Mouse (Mus musculus) MEL (cell line): ENCODE measurements around the gene Plcb1. TPM values are rescaled to one million over a fixed set of nuclear protein-coding genes. Genes with fewer than 3 reads are reported as not detected.

Experiments
- DNase-seq: peaks from one replicate; pipeline ENCODE4 v3.0.0; 2011; ENCODE audit warnings: low read depth, low spot score
- H3K27ac ChIP-seq: 2 replicates; pipeline ENCODE4 v1.5.1; 2012; ENCODE audit warnings: low read depth, mild to moderate bottlenecking, control low read depth, low read length, moderate library complexity; ENCODE audit not compliant: control insufficient read depth
- H3K27me3 ChIP-seq, 2 experiments: fragments of 150-350 bp in 1 of 2; sonication (generic) in 1 of 2; 2 replicates each; pipeline ENCODE4 v1.6.1; 2012; ENCODE audit warnings: low read length in 2 of 2, mild to moderate bottlenecking in 2 of 2, improper control_type of control experiment in 1 of 2, moderate library complexity in 1 of 2; ENCODE audit not compliant: insufficient read depth in 2 of 2, control insufficient read depth in 1 of 2
- H3K36me3 ChIP-seq, 2 experiments: 2 replicates each; pipeline ENCODE4 v1.6.1; 2012 to 2014; ENCODE audit warnings: low read length in 2 of 2, improper control_type of control experiment in 1 of 2, inconsistent platforms in 1 of 2, mild to moderate bottlenecking in 1 of 2; ENCODE audit not compliant: insufficient read depth in 2 of 2, control insufficient read depth in 1 of 2
- H3K4me1 ChIP-seq, 2 experiments: fragments of 150-350 bp in 1 of 2; sonication (generic) in 1 of 2; 2 replicates each; pipeline ENCODE4 v1.6.1; 2012; ENCODE audit warnings: low read length in 2 of 2, improper control_type of control experiment in 1 of 2, mild to moderate bottlenecking in 1 of 2; ENCODE audit not compliant: insufficient read depth in 2 of 2, control insufficient read depth in 1 of 2
- H3K4me3 ChIP-seq, 2 experiments: fragments of 150-350 bp in 1 of 2; sonication (generic) in 1 of 2; 2 replicates each; pipeline ENCODE4 v1.5.1; 2012; ENCODE audit warnings: low read depth in 2 of 2, low read length in 2 of 2, mild to moderate bottlenecking in 2 of 2, moderate library complexity in 2 of 2, control low read depth in 1 of 2, improper control_type of control experiment in 1 of 2; ENCODE audit not compliant: control insufficient read depth in 1 of 2, insufficient read depth in 1 of 2
- H3K79me2 ChIP-seq: 2 replicates; pipeline ENCODE4 v1.6.1; 2012; ENCODE audit warnings: mild to moderate bottlenecking, low read length, moderate library complexity; ENCODE audit not compliant: control insufficient read depth, poor library complexity, insufficient read depth
- H3K9ac ChIP-seq: 2 replicates; pipeline ENCODE4 v1.6.1; 2012; ENCODE audit warnings: low read depth, mild to moderate bottlenecking, control low read depth, low read length, moderate library complexity; ENCODE audit not compliant: control insufficient read depth, poor library complexity, severe bottlenecking
- H3K9me3 ChIP-seq: fragments of 150-350 bp; sonication (generic); replicated peaks from 2 replicates; pipeline ENCODE4 v1.6.1; 2012; ENCODE audit warnings: mild to moderate bottlenecking, low read length, improper control_type of control experiment, moderate library complexity; ENCODE audit not compliant: insufficient read depth
- CHD1 ChIP-seq: IDR thresholded peaks from 2 replicates; pipeline ENCODE4 v1.6.1; 2012; ENCODE audit warnings: low read depth, mild to moderate bottlenecking, inconsistent platforms, low read length, improper control_type of control experiment
- CTCF ChIP-seq, 3 experiments: IDR thresholded peaks in 2 of 3; conservative IDR thresholded peaks in 1 of 3; 2 replicates each; pipeline ENCODE4 v1.5.1; 2011 to 2012; ENCODE audit warnings: low read length in 3 of 3, low read depth in 2 of 3, mild to moderate bottlenecking in 2 of 3, improper control_type of control experiment in 1 of 3, inconsistent platforms in 1 of 3, mixed read lengths in 1 of 3, moderate library complexity in 1 of 3; ENCODE audit not compliant: control insufficient read depth in 1 of 3, insufficient read depth in 1 of 3, poor library complexity in 1 of 3, severe bottlenecking in 1 of 3
- E2F4 ChIP-seq: IDR thresholded peaks from 2 replicates; pipeline ENCODE4 v1.6.1; 2011; ENCODE audit warnings: low read depth, low read length, improper control_type of control experiment, borderline replicate concordance
- ETS1 ChIP-seq: IDR thresholded peaks from 2 replicates; pipeline ENCODE4 v1.6.1; 2012; ENCODE audit warnings: low read depth, mild to moderate bottlenecking, inconsistent platforms, low read length, improper control_type of control experiment, moderate library complexity
- HCFC1 ChIP-seq: IDR thresholded peaks from 2 replicates; pipeline ENCODE4 v1.6.1; 2012; ENCODE audit warnings: low read depth, mild to moderate bottlenecking, inconsistent platforms, low read length, improper control_type of control experiment, moderate library complexity
- JUND ChIP-seq: IDR thresholded peaks from 2 replicates; pipeline ENCODE4 v1.6.1; 2011; ENCODE audit warnings: low read depth, mild to moderate bottlenecking, improper control_type of control experiment, low read length
- KAT2A ChIP-seq: conservative IDR thresholded peaks from 2 replicates; pipeline ENCODE4 v1.6.1; 2012; ENCODE audit warnings: low read depth, low read length, improper control_type of control experiment, inconsistent platforms
- MAX ChIP-seq: IDR thresholded peaks from 2 replicates; pipeline ENCODE4 v1.6.1; 2011; ENCODE audit warnings: low read length, improper control_type of control experiment
- MXI1 ChIP-seq: IDR thresholded peaks from 2 replicates; pipeline ENCODE4 v1.6.1; 2011; ENCODE audit warnings: mild to moderate bottlenecking, low read depth, low read length, improper control_type of control experiment
- MYB ChIP-seq: IDR thresholded peaks from 2 replicates; pipeline ENCODE4 v1.6.1; 2011; ENCODE audit warnings: mild to moderate bottlenecking, low read depth, low read length, improper control_type of control experiment
- MYC ChIP-seq: IDR thresholded peaks from 2 replicates; pipeline ENCODE4 v1.6.1; 2011; ENCODE audit warnings: low read depth, mild to moderate bottlenecking, low read length, improper control_type of control experiment, moderate library complexity
- NRF1 ChIP-seq: IDR thresholded peaks from 2 replicates; pipeline ENCODE4 v1.6.1; 2014; ENCODE audit warnings: low read depth, mild to moderate bottlenecking, inconsistent platforms, low read length, improper control_type of control experiment, moderate library complexity; ENCODE audit not compliant: poor library complexity, insufficient read depth, severe bottlenecking
- POLR2AphosphoS5 ChIP-seq: IDR thresholded peaks from 2 replicates; pipeline ENCODE4 v1.6.1; 2012; ENCODE audit warnings: low read depth, borderline replicate concordance, mild to moderate bottlenecking, inconsistent platforms, low read length, moderate library complexity, mixed read lengths
- RAD21 ChIP-seq: IDR thresholded peaks from 2 replicates; pipeline ENCODE4 v1.6.1; 2011; ENCODE audit warnings: mild to moderate bottlenecking, low read depth, low read length, improper control_type of control experiment
- RCOR1 ChIP-seq: IDR thresholded peaks from 2 replicates; pipeline ENCODE4 v1.6.1; 2012; ENCODE audit warnings: low read depth, mild to moderate bottlenecking, inconsistent platforms, low read length, improper control_type of control experiment
- SMC3 ChIP-seq: IDR thresholded peaks from 2 replicates; pipeline ENCODE4 v1.6.1; 2011; ENCODE audit warnings: low read depth, low read length, improper control_type of control experiment
- TBP ChIP-seq: IDR thresholded peaks from 2 replicates; pipeline ENCODE4 v1.8.0; 2011; ENCODE audit warnings: low read depth, low read length, improper control_type of control experiment
- UBTF ChIP-seq: IDR thresholded peaks from 2 replicates; pipeline ENCODE4 v1.6.1; 2012; ENCODE audit warnings: low read depth, mild to moderate bottlenecking, inconsistent platforms, low read length, improper control_type of control experiment, moderate library complexity, borderline replicate concordance; ENCODE audit not compliant: insufficient read depth
- ZC3H11A ChIP-seq: IDR thresholded peaks from 2 replicates; pipeline ENCODE4 v1.6.1; 2012; ENCODE audit warnings: low read depth, mild to moderate bottlenecking, inconsistent platforms, low read length, improper control_type of control experiment
- ZNF384 ChIP-seq: IDR thresholded peaks from 2 replicates; pipeline ENCODE4 v1.6.1; 2012; ENCODE audit warnings: low read depth, mild to moderate bottlenecking, inconsistent platforms, low read length, improper control_type of control experiment
- polyA plus RNA-seq, 2 experiments: library from polyadenylated mRNA; stranded (reverse) in 1 of 2; unstranded in 1 of 2; fragments of >175 nt in 1 of 2; fragments of >200 nt in 1 of 2; gene quantifications; 2 replicates each; pipeline versions ENCODE4 v1.2.1 to v1.2.4; 2012; ENCODE audit warnings: low replicate concordance in 2 of 2, low read depth in 1 of 2; ENCODE audit not compliant: insufficient read length in 2 of 2, insufficient read depth in 1 of 2, missing spikeins in 1 of 2
- total RNA-seq: library from RNA; depleted of rRNA; stranded (reverse); fragments of 300-350 nt; gene quantifications from 2 replicates; pipeline ENCODE4 v1.2.3, GENCODE M21; 2012

Plcb1 gene
- total and polyA plus RNA-seq, 3 experiments: not detected

GRCm38 (mm10) chr2:135387990-135388389 lies 602.1 kb downstream of the Plcb1 start:
- Histone ChIP-seq H3K27me3 (no peaks in the 10 kb centered on the region), H3K4me3 (no peak overlapping the region), H3K9ac (no peak overlapping the region), H3K36me3 (no peaks in the 10 kb centered on the region), H3K4me1 (no peaks in the 10 kb centered on the region), H3K79me2 (no peaks in the 10 kb centered on the region), H3K9me3 (no peaks in the 10 kb centered on the region), H3K27ac (no peak overlapping the region)
- TF ChIP-seq CTCF (IDR thresholded peaks at IDR 0.05 in 2 of 3, conservative IDR thresholded peaks at IDR 0.05 in 1 of 3; ENCODE audit: control insufficient read depth in 1 of 3, insufficient read depth in 1 of 3, low read depth in 2 of 3, low read length in 3 of 3, poor library complexity in 1 of 3, severe bottlenecking in 1 of 3) (peak in 2 of 3 experiments; percentile 12 to 19; a peak in 1 of 6 replicates), E2F4 (no peak)
- DNase-seq: peak; percentile 3

- DNase-seq: no peak
- H3K36me3 ChIP-seq: no peaks in the 10 kb centered on the region
- no peaks in the 10 kb centered on the region for H3K27me3 ChIP-seq
- H3K27ac ChIP-seq: no peak overlapping the region
- no peaks in the 10 kb centered on the region for H3K4me1 ChIP-seq
- no peaks in the 10 kb centered on the region for H3K79me2 ChIP-seq
- no peak for TF ChIP-seq ZC3H11A
- no peak for TF ChIP-seq CHD1
- no peak overlapping the region for H3K9ac ChIP-seq
- H3K4me3 ChIP-seq: no peak overlapping the region
- no peaks in the 10 kb centered on the region for H3K9me3 ChIP-seq
These were observed 608.8 kb downstream of the Plcb1 start for GRCm38 (mm10) chr2:135394698-135395097.

GRCm38 (mm10) chr2:135396375-135396774 lies 610.5 kb downstream of the Plcb1 start:
- no peaks in the 10 kb centered on the region for H3K9me3 ChIP-seq
- H3K4me3 ChIP-seq: no peak overlapping the region
- H3K9ac ChIP-seq: no peak overlapping the region
- H3K27me3 ChIP-seq: no peaks in the 10 kb centered on the region
- no peaks in the 10 kb centered on the region for H3K79me2 ChIP-seq
- no peak for TF ChIP-seq MXI1
- no peak for TF ChIP-seq NRF1
- no peak for TF ChIP-seq RAD21
- no peak for TF ChIP-seq MAX
- TF ChIP-seq, all 39 proteins: peak for 0
- DNase-seq: no peak
- Histone ChIP-seq H3K36me3 (no peaks in the 10 kb centered on the region), H3K4me1 (no peaks in the 10 kb centered on the region), H3K27ac (no peak overlapping the region)

GRCm38 (mm10) chr2:135397970-135398369 lies 612.1 kb downstream of the Plcb1 start:
- no peak overlapping the region for H3K4me3 ChIP-seq
- no peak for TF ChIP-seq ZNF384
- TF ChIP-seq ETS1: no peak
- TF ChIP-seq SMC3: no peak
- no peak for TF ChIP-seq TBP
- no peak for TF ChIP-seq RAD21
- TF ChIP-seq JUND: no peak
- no peak for TF ChIP-seq ZC3H11A
- TF ChIP-seq MYC: no peak
- no peak for TF ChIP-seq KAT2A
- TF ChIP-seq UBTF: no peak
- no peak for TF ChIP-seq POLR2AphosphoS5
- TF ChIP-seq HCFC1: no peak
- TF ChIP-seq RCOR1: no peak
- no peak for TF ChIP-seq MYB
- TF ChIP-seq CTCF (IDR thresholded peaks at IDR 0.05 in 2 of 3, conservative IDR thresholded peaks at IDR 0.05 in 1 of 3; ENCODE audit: control insufficient read depth in 1 of 3, insufficient read depth in 1 of 3, low read depth in 2 of 3, low read length in 3 of 3, poor library complexity in 1 of 3, severe bottlenecking in 1 of 3): no peak

More at GRCm38 (mm10) chr2:135397970-135398369, 612.1 kb downstream of the Plcb1 start:
- H3K27ac ChIP-seq: no peak overlapping the region
- H3K9ac ChIP-seq: no peak overlapping the region
- DNase-seq: no peak
- no peaks in the 10 kb centered on the region for H3K9me3 ChIP-seq
- H3K36me3 ChIP-seq: no peaks in the 10 kb centered on the region
- no peaks in the 10 kb centered on the region for H3K27me3 ChIP-seq
- no peaks in the 10 kb centered on the region for H3K4me1 ChIP-seq
- H3K79me2 ChIP-seq: no peaks in the 10 kb centered on the region
